Mouse (Mus musculus) heart, postnatal 0 days (tissue): Measurements from ENCODE around the gene Cfap298. TPM values are rescaled to one million over a fixed set of nuclear protein-coding genes. Genes with fewer than 3 reads are reported as not detected.

Experiments used
- ATAC-seq: fragments of 200-750 bp; cut with Nextera tagmentation; 2 replicates; pipeline ENCODE4 v1.8.0; 2017; ENCODE audit warnings: low read depth, moderate number of reproducible peaks, moderate library complexity; ENCODE audit not compliant: insufficient read depth
- DNase-seq: peaks from one replicate; pipeline ENCODE4 v3.0.0-alpha.2; 2016; ENCODE audit warnings: low spot score
- H3K27ac ChIP-seq: fragments of 300-500 bp; sonication (generic); 2 replicates; pipeline ENCODE4 v1.5.1; 2014; ENCODE audit warnings: low read depth, mild to moderate bottlenecking
- H3K27me3 ChIP-seq: fragments of 300-500 bp; sonication (generic); 2 replicates; pipeline ENCODE4 v1.6.1; 2014; ENCODE audit warnings: low read length, mixed read lengths; ENCODE audit not compliant: control insufficient read depth, insufficient read depth
- H3K36me3 ChIP-seq: fragments of 300-500 bp; sonication (generic); replicated peaks from 2 replicates; pipeline ENCODE4 v1.6.1; 2014; ENCODE audit warnings: low read length, mixed read lengths; ENCODE audit not compliant: control insufficient read depth, insufficient read depth
- H3K4me1 ChIP-seq: fragments of 300-500 bp; sonication (generic); 2 replicates; pipeline ENCODE4 v1.6.1; 2014; ENCODE audit warnings: antibody characterized with exemption; ENCODE audit not compliant: control insufficient read depth, insufficient read depth
- H3K4me2 ChIP-seq: fragments of 300-500 bp; sonication (generic); 2 replicates; pipeline ENCODE4 v1.6.1; 2014; ENCODE audit warnings: low read depth, mild to moderate bottlenecking, low read length, moderate library complexity
- H3K4me3 ChIP-seq: fragments of 300-500 bp; sonication (generic); 2 replicates; pipeline ENCODE4 v1.5.1; 2014; ENCODE audit warnings: low read depth, low read length
- H3K9ac ChIP-seq: fragments of 300-500 bp; sonication (generic); replicated peaks from 2 replicates; pipeline ENCODE4 v1.6.1; 2014; ENCODE audit warnings: low read depth, low read length, mixed read lengths
- H3K9me3 ChIP-seq: fragments of 300-500 bp; sonication (generic); replicated peaks from 2 replicates; pipeline ENCODE4 v1.6.1; 2016; ENCODE audit warnings: low read length; ENCODE audit not compliant: control insufficient read depth
- CTCF ChIP-seq: IDR thresholded peaks from 2 replicates; pipeline ENCODE4 v1.5.1; 2016; ENCODE audit warnings: antibody characterized with exemption, control low read depth, low read depth
- EP300 ChIP-seq: IDR thresholded peaks from 2 replicates; pipeline ENCODE4 v1.6.1; 2016; ENCODE audit warnings: antibody characterized with exemption, low read depth
- WGBS: fragments of 180-500 bp; shearing (Covaris S2); extraction: QIAGEN DNeasy Blood & Tissue Kit; methylation state at CpG from one replicate; pipeline ENCODE4 v1.1.7; 2014; 5-methylcytosine and 5-hydroxymethylcytosine counted together
- polyA plus RNA-seq: library from polyadenylated mRNA; unstranded; fragments of >200 nt; fragmentation: Nextera tagmentation; extraction: Ambion mirVana; gene quantifications from 2 replicates; pipeline ENCODE4 v1.2.1, GENCODE M21; 2015
- total RNA-seq: library from RNA; depleted of rRNA; stranded (reverse); fragments of >200 nt; gene quantifications from 2 replicates; pipeline ENCODE4 v1.2.3, GENCODE M21; 2014; ENCODE audit warnings: low replicate concordance

Cfap298 gene
- total and polyA plus RNA-seq, 2 experiments from 2014 or later: 22.1 to 39.6 TPM

DNA sequence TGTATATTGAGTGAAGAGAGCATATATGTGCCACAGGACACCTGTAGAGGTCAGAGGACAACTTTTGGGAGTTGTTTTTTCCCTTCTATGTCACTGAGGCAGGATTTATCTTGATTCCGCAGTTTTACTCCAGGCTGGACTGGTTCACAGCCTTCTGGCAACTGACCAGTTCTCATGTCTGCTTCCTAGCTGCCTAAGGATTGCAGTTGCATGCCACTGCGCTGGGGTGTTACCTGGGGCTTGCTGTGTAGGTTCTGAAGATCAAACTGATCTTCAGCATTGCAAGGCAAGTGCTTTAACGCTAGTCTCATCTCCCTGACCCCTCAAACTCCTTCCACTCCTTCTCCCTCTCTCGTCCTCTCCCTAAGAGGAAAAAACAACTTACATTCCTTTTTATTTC lies 28.3 kb upstream of the Cfap298 start:
- Histone ChIP-seq H3K9ac (no peak overlapping the region), H3K4me1 (no peaks in the 10 kb centered on the region), H3K36me3 (peaks cover 39% of the 10 kb centered on the region), H3K27me3 (no peaks in the 10 kb centered on the region), H3K4me3 (no peak overlapping the region), H3K27ac (no peak overlapping the region), H3K9me3 (no peaks in the 10 kb centered on the region), H3K4me2 (no peak overlapping the region)
- no peak for DNase-seq
- WGBS: 89% methylated on average over 4 of the region's 4 CpGs
- no peak for ATAC-seq
- TF ChIP-seq CTCF (no peak), EP300 (no peak)

DNA sequence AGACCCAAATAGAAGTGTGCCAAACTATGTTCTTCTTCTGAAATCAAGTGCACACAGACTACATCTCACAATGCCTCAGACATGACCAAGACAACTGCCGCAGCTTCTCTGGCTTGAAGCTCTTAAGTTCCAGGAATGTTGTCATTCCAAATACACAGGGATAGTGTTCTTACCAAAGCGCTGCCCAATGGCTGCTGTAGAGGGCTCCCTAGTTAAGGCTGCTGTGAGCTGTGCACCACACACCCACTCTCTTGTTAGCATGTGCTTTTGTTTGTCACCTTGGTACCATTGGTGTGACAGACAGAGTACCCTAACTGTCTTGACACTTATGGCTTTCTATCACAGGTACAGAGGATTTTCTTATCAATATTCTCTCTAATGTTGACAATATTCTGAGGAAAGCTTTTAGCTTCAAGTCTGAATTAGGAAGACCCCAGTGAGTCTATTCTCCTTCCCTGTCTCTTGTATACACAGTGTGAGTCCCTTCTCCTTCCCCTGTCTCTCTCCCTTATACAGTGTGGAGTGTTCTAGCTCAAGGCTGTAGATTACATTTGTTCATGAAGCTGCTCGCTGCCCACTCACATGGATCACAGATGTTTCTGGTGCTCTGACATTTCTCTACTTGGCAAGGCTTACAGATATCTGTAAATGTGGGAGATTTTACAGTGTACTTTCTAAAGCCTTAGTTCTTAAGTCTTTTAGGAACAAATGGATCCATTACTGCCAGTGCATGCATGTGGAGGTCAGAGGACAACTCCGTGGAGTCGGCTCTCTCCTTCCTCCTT lies 23.6 kb upstream of the Cfap298 start:
- Histone ChIP-seq H3K9me3 (no peaks in the 10 kb centered on the region), H3K27me3 (no peaks in the 10 kb centered on the region), H3K27ac (no peak overlapping the region), H3K4me1 (no peaks in the 10 kb centered on the region), H3K36me3 (peaks cover 24% of the 10 kb centered on the region), H3K4me2 (no peak overlapping the region), H3K9ac (no peak overlapping the region), H3K4me3 (no peak overlapping the region)
- no peak for TF ChIP-seq CTCF
- no peak for TF ChIP-seq EP300
- DNase-seq: no peak
- no peak for ATAC-seq
- WGBS: 67% methylated on average over 5 of the region's 5 CpGs

DNA sequence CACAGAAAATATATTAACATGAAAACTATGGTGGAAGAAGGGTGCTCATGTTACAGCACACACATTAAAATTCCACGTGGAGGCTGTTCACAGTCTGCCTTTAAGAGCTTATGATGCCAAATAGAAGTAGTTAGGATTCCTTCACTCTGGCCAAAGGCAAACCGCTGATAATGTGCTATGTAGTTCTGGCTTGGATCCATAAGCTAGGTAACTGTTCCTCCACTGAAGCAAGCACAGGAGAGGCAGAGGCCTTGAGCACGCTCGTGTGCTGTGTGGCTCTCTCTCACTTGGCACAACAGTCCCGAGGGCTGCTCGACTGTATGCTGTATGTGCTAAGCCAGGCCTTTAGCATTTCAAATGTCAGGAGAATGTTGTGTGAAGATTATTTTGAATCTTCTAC lies 20.6 kb upstream of the Cfap298 start:
- H3K27ac ChIP-seq: peak overlapping the region; percentile 59
- 24% methylated on average over 6 of the region's 6 CpGs for WGBS
- H3K9me3 ChIP-seq: no peaks in the 10 kb centered on the region
- H3K27me3 ChIP-seq: no peaks in the 10 kb centered on the region
- H3K36me3 ChIP-seq: peaks cover 24% of the 10 kb centered on the region; the same call in 1 of the 2 replicates
- no peak overlapping the region for H3K4me3 ChIP-seq
- TF ChIP-seq CTCF (no peak), EP300 (no peak)
- H3K4me2 ChIP-seq: no peak overlapping the region
- no peaks in the 10 kb centered on the region for H3K4me1 ChIP-seq
- H3K9ac ChIP-seq: no peak overlapping the region
- DNase-seq (peak; percentile 77), ATAC-seq (peak; percentile 68)

DNA sequence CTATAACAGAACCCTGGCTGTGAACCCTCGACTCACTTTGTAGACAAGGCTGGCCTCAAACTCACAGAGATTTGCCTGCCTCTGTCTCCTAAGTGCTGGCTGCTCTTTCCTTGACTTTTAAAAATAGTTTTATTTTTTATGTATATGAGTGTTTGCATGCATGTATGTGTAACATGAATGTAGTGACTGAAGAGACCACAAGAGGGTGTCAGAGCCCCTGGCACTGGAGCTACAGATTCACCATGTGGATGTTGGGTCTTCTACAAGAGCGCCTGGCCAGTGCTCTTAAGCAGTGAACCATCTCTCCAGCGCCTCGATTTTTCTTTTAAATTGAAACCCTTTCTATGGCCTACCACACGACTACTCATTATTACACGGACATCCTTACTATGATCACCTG lies 18.9 kb upstream of the Cfap298 start:
- no peak for ATAC-seq
- H3K4me2 ChIP-seq: no peak overlapping the region
- no peak overlapping the region for H3K4me3 ChIP-seq
- no peak overlapping the region for H3K9ac ChIP-seq
- peaks cover 16% of the 10 kb centered on the region for H3K36me3 ChIP-seq
- 91% methylated on average over 6 of the region's 6 CpGs for WGBS
- DNase-seq: no peak
- H3K27ac ChIP-seq: no peak overlapping the region
- no peaks in the 10 kb centered on the region for H3K4me1 ChIP-seq
- peak; percentile 22; the same call in 1 of the 2 replicates for TF ChIP-seq CTCF
- TF ChIP-seq EP300: no peak
- H3K9me3 ChIP-seq: no peaks in the 10 kb centered on the region
- H3K27me3 ChIP-seq: no peaks in the 10 kb centered on the region

DNA sequence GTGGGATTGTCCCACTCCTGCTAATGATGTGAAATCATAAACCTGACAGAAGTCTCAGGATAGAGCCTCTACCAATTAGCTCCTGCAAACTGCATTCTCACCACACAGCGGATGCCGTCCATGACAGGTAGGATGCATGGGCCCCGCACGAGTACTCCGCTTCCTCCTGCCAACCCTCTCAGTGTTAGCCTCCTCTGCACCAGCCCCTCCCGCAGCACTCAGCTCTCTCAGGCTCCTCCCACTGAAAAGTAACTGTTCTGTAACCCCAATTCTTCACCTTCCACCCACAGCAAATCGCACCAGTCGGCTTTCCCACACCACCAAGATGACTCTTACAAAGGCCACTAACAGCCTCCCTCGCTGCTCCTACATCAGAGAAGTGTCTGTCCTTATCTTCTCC lies 18.2 kb upstream of the Cfap298 start:
- no peaks in the 10 kb centered on the region for H3K9me3 ChIP-seq
- TF ChIP-seq CTCF (no peak), EP300 (no peak)
- WGBS: 86% methylated on average over 9 of the region's 9 CpGs
- ATAC-seq: no peak
- DNase-seq: no peak
- H3K27me3 ChIP-seq: no peaks in the 10 kb centered on the region
- H3K36me3 ChIP-seq: peaks cover 16% of the 10 kb centered on the region
- no peak overlapping the region for H3K4me2 ChIP-seq
- no peak overlapping the region for H3K27ac ChIP-seq
- H3K9ac ChIP-seq: no peak overlapping the region
- H3K4me3 ChIP-seq: no peak overlapping the region
- H3K4me1 ChIP-seq: no peaks in the 10 kb centered on the region
